Mouse (Mus musculus): ENCODE results near the gene Hist1h2bm.

- peak; percentile 78 for TF ChIP-seq CTCF (IDR thresholded peaks at IDR 0.05; ENCODE audit: low read depth, low read length)
- no peak for TF ChIP-seq POLR2A (IDR thresholded peaks at IDR 0.05; ENCODE audit: insufficient read depth, low read length)
These were observed 11.7 kb upstream of the Hist1h2bm start for GRCm38 (mm10) chr13:21710031-21710711.
